Mouse (Mus musculus) neural tube, embryonic 14.5 days (tissue): ENCODE measurements around the gene Ptgir. TPM values are rescaled to one million over a fixed set of nuclear protein-coding genes. Genes with fewer than 3 reads are reported as not detected.
A peak's percentile ranks its signal among the peaks of the same experiment; 100 is the strongest.

ENCODE experiments used
- ATAC-seq: fragments of 200-750 bp; cut with Nextera tagmentation; 2 replicates; pipeline ENCODE4 v1.8.0; 2017; ENCODE audit warnings: low read depth, mild to moderate bottlenecking, moderate TSS enrichment, moderate library complexity
- H3K27ac ChIP-seq: fragments of 300-500 bp; sonication (generic); 2 replicates; pipeline ENCODE4 v1.5.1; 2014; ENCODE audit warnings: low read depth, mild to moderate bottlenecking, control low read depth, low read length, moderate library complexity, mixed read lengths
- H3K27me3 ChIP-seq: fragments of 300-500 bp; sonication (generic); 2 replicates; pipeline ENCODE4 v1.6.1; 2014; ENCODE audit warnings: low read length; ENCODE audit not compliant: control insufficient read depth, insufficient read depth
- H3K36me3 ChIP-seq: fragments of 300-500 bp; sonication (generic); 2 replicates; pipeline ENCODE4 v1.6.1; 2014; ENCODE audit warnings: low read length, mixed read lengths; ENCODE audit not compliant: control insufficient read depth, insufficient read depth
- H3K4me1 ChIP-seq: fragments of 300-500 bp; sonication (generic); 2 replicates; pipeline ENCODE4 v1.6.1; 2014; ENCODE audit warnings: low read length; ENCODE audit not compliant: control insufficient read depth, insufficient read depth
- H3K4me2 ChIP-seq: fragments of 300-500 bp; sonication (generic); 2 replicates; pipeline ENCODE4 v1.6.1; 2014; ENCODE audit warnings: mild to moderate bottlenecking, low read depth, low read length, control low read depth
- H3K4me3 ChIP-seq: fragments of 300-500 bp; sonication (generic); 2 replicates; pipeline ENCODE4 v1.5.1; 2014; ENCODE audit warnings: low read depth, low read length, control low read depth, mixed read lengths
- H3K9ac ChIP-seq: fragments of 300-500 bp; sonication (generic); replicated peaks from 2 replicates; pipeline ENCODE4 v1.6.1; 2014; ENCODE audit warnings: low read depth, mild to moderate bottlenecking, control low read depth, low read length, mixed read lengths
- H3K9me3 ChIP-seq: fragments of 300-500 bp; sonication (generic); 2 replicates; pipeline ENCODE4 v1.6.1; 2016; ENCODE audit warnings: low read length; ENCODE audit not compliant: control insufficient read depth
- WGBS: fragments of 180-500 bp; shearing (Covaris S2); extraction: QIAGEN DNeasy Blood & Tissue Kit; methylation state at CpG from one replicate; pipeline ENCODE4 v1.1.7; 2014; 5-methylcytosine and 5-hydroxymethylcytosine counted together
- polyA plus RNA-seq: library from polyadenylated mRNA; unstranded; fragments of >200 nt; fragmentation: Nextera tagmentation; extraction: Ambion mirVana; gene quantifications from 2 replicates; pipeline ENCODE4 v1.2.1, GENCODE M21; 2014

Gene Ptgir
- polyA plus RNA-seq, 1 experiment from 2014 or later = not detected

- Histone ChIP-seq H3K9ac (no peak overlapping the region), H3K27me3 (no peaks in the 10 kb centered on the region), H3K36me3 (no peaks in the 10 kb centered on the region), H3K27ac (peak overlapping the region; percentile 7; the same call in 1 of the 2 replicates), H3K4me1 (peaks cover 18% of the 10 kb centered on the region), H3K9me3 (no peaks in the 10 kb centered on the region), H3K4me3 (no peak overlapping the region), H3K4me2 (no peak overlapping the region)
- WGBS = 60% methylated on average over 7 of the region's 7 CpGs
- no peak for ATAC-seq
Measured at GRCm38 (mm10) chr7:16940292-16940691, 34.0 kb downstream of the Ptgir start.

GRCm38 (mm10) chr7:16942861-16943260 lies 36.6 kb downstream of the Ptgir start:
- WGBS = 44% methylated on average over 4 of the region's 4 CpGs
- no peaks in the 10 kb centered on the region for H3K27me3 ChIP-seq
- H3K4me3 ChIP-seq = no peak overlapping the region
- H3K9me3 ChIP-seq = no peaks in the 10 kb centered on the region
- H3K36me3 ChIP-seq = no peaks in the 10 kb centered on the region
- ATAC-seq = no peak
- peak overlapping the region; percentile 94 for H3K27ac ChIP-seq
- no peak overlapping the region for H3K4me2 ChIP-seq
- peaks cover 27% of the 10 kb centered on the region for H3K4me1 ChIP-seq
- H3K9ac ChIP-seq = no peak overlapping the region

GRCm38 (mm10) chr7:16944061-16944807 lies 37.9 kb downstream of the Ptgir start, which contains the start of gene Pnmal2:
Gene Pnmal2, plus strand, starts transcription at chr7:16944682.
- Histone ChIP-seq H3K36me3 (no peaks in the 10 kb centered on the region), H3K4me3 (peak within 1 kb of the TSS; percentile 75), H3K4me2 (peak within 1 kb of the TSS; percentile 98), H3K9ac (peak within 1 kb of the TSS; percentile 86), H3K4me1 (peaks cover 36% of the 10 kb centered on the region), H3K27ac (peak within 1 kb of the TSS; percentile 94), H3K27me3 (no peaks in the 10 kb centered on the region), H3K9me3 (no peaks in the 10 kb centered on the region)
- peak; percentile 90 for ATAC-seq
- 8% methylated on average over 36 of the region's 36 CpGs for WGBS

- Histone ChIP-seq H3K36me3 (no peaks in the 10 kb centered on the region), H3K27ac (peak overlapping the region; percentile 94), H3K4me2 (peak overlapping the region; percentile 98), H3K4me3 (peak overlapping the region; percentile 75), H3K9ac (peak overlapping the region; percentile 86), H3K9me3 (no peaks in the 10 kb centered on the region), H3K4me1 (peaks cover 41% of the 10 kb centered on the region), H3K27me3 (no peaks in the 10 kb centered on the region)
- under 1% methylated on average over 22 of the region's 22 CpGs for WGBS
- no peak; the same call in 1 of the 2 replicates for ATAC-seq
Measured at GRCm38 (mm10) chr7:16944808-16945315, 38.6 kb downstream of the Ptgir start.

GRCm38 (mm10) chr7:16945419-16945818 lies 39.1 kb downstream of the Ptgir start:
- Histone ChIP-seq H3K9me3 (no peaks in the 10 kb centered on the region), H3K4me2 (peak overlapping the region; percentile 98), H3K4me3 (peak overlapping the region; percentile 75), H3K27ac (peak overlapping the region; percentile 94), H3K9ac (peak overlapping the region; percentile 86), H3K27me3 (no peaks in the 10 kb centered on the region), H3K36me3 (no peaks in the 10 kb centered on the region), H3K4me1 (peaks cover 46% of the 10 kb centered on the region)
- no peak for ATAC-seq
- WGBS = 11% methylated on average over 17 of the region's 17 CpGs

GRCm38 (mm10) chr7:16946441-16947348 lies 40.4 kb downstream of the Ptgir start:
- Histone ChIP-seq H3K9me3 (no peaks in the 10 kb centered on the region), H3K4me3 (peak overlapping the region; percentile 75), H3K4me1 (peaks cover 46% of the 10 kb centered on the region), H3K27me3 (no peaks in the 10 kb centered on the region), H3K27ac (peak overlapping the region; percentile 77), H3K9ac (peak overlapping the region; percentile 86), H3K4me2 (peak overlapping the region; percentile 98), H3K36me3 (no peaks in the 10 kb centered on the region)
- WGBS = 1% methylated on average over 49 of the region's 53 CpGs
- no peak for ATAC-seq

GRCm38 (mm10) chr7:16947349-16947895 lies 41.1 kb downstream of the Ptgir start:
- WGBS = 13% methylated on average over 21 of the region's 22 CpGs
- ATAC-seq = no peak
- Histone ChIP-seq H3K27ac (peak overlapping the region; percentile 77), H3K36me3 (no peaks in the 10 kb centered on the region), H3K9me3 (no peaks in the 10 kb centered on the region), H3K27me3 (no peaks in the 10 kb centered on the region), H3K4me3 (peak overlapping the region; percentile 75), H3K4me2 (peak overlapping the region; percentile 98), H3K4me1 (peaks cover 46% of the 10 kb centered on the region), H3K9ac (peak overlapping the region; percentile 86)

- H3K4me3 ChIP-seq = peak overlapping the region; percentile 75
- H3K9me3 ChIP-seq = no peaks in the 10 kb centered on the region
- ATAC-seq = no peak
- peaks cover 45% of the 10 kb centered on the region for H3K4me1 ChIP-seq
- H3K27me3 ChIP-seq = no peaks in the 10 kb centered on the region
- H3K9ac ChIP-seq = peak overlapping the region; percentile 86
- peak overlapping the region; percentile 77 for H3K27ac ChIP-seq
- 0% methylated on average over 4 of the region's 4 CpGs for WGBS
- no peaks in the 10 kb centered on the region for H3K36me3 ChIP-seq
- peak overlapping the region; percentile 98 for H3K4me2 ChIP-seq
Measured at GRCm38 (mm10) chr7:16947959-16948361, 41.7 kb downstream of the Ptgir start.
